Comparison of ENCODE assay signal across 9 mouse cellular contexts in genomic region chr12:30199735-30200134, GRCm38 (mm10).
DNase-seq lines count a peak whose midpoint lies in the region; ATAC-seq lines count a peak whose summit lies in the region.
"Had no signal": no experiment of that assay in that cellular context is flagged by ENCODE, and none has a peak within 500 bp of the region (broad histone marks: within the 10 kb centered on the region; RNA-seq: fewer than 3 reads in every experiment).

No protein-coding gene starts in this region.

- no peak overlapping the region for H3K4me3 ChIP-seq in heart, embryonic 12.5 days
- H3K4me3 ChIP-seq: myocyte had no signal

- H3K27me3 ChIP-seq in heart, embryonic 12.5 days (replicated peaks) = no peaks in the 10 kb centered on the region

- H3K4me1 ChIP-seq in heart, embryonic 12.5 days (replicated peaks) = peaks cover 8% of the 10 kb centered on the region

- no peak overlapping the region for H3K4me2 ChIP-seq in heart, embryonic 12.5 days

- H3K9ac ChIP-seq in heart, embryonic 12.5 days = no peak overlapping the region

- H3K9me3 ChIP-seq in heart, embryonic 12.5 days (replicated peaks) = no peaks in the 10 kb centered on the region

- WGBS in heart, embryonic 12.5 days = 27% methylated on average over 2 of the region's 2 CpGs

- DNase-seq in heart, adult 8-10 months (ENCODE audit: low spot score) = peak; percentile 33
- DNase-seq in 416B (ENCODE audit: low read depth) = peak; percentile 22
- peak; percentile 7 for DNase-seq in adrenal gland, adult 8-10 months
- DNase-seq in lung, postnatal 36 days = peak; percentile 49
- no peak for DNase-seq in thymus, postnatal 10 days (ENCODE audit: low spot score in 2 of 2)
- no peak for DNase-seq in natural killer cell, adult 2 months (ENCODE audit: low spot score in 2 of 2)

- no peak for ATAC-seq in heart, embryonic 12.5 days (ENCODE audit: insufficient number of reproducible peaks, low FRiP score)
- ATAC-seq in hematopoietic stem cell, adult 5-6 weeks (replicated peaks in 1 of 2; ENCODE audit: insufficient read depth in 1 of 2, low FRiP score in 2 of 2, low TSS enrichment in 1 of 2, low read depth in 1 of 2, poor library complexity in 2 of 2, severe bottlenecking in 2 of 2) = peak; percentile 21 to 54; a peak in 2 of 4 replicates

- no peak overlapping the region for H3K27ac ChIP-seq in heart, embryonic 12.5 days (ENCODE audit: poor library complexity, severe bottlenecking)

- H3K36me3 ChIP-seq in heart, embryonic 12.5 days = no peaks in the 10 kb centered on the region

Comparison
In these comparisons a context has a peak if more than half of its experiments do, and no peak if none do; other contexts are left out.
1. DNase-seq: peak in heart, adult 8-10 months (single experiment), 416B (single experiment), adrenal gland, adult 8-10 months (single experiment) and lung, postnatal 36 days (single experiment); none in thymus, postnatal 10 days (0 of 2) and natural killer cell, adult 2 months (0 of 2).